Mouse (Mus musculus) stomach, embryonic 14.5 days (tissue): Measurements from ENCODE around the gene Fmnl3. TPM values are rescaled to one million over a fixed set of nuclear protein-coding genes. Genes with fewer than 3 reads are reported as not detected.

Source experiments
- ATAC-seq: fragments of 200-750 bp; cut with Nextera tagmentation; 2 replicates; pipeline ENCODE4 v1.8.0; 2017; ENCODE audit warnings: low read depth, moderate TSS enrichment; ENCODE audit not compliant: insufficient number of reproducible peaks, insufficient read depth, low FRiP score
- H3K27ac ChIP-seq: fragments of 300-500 bp; sonication (generic); 2 replicates; pipeline ENCODE4 v1.5.1; 2014; ENCODE audit warnings: mild to moderate bottlenecking, low read length, moderate library complexity, mixed read lengths
- H3K27me3 ChIP-seq: fragments of 300-500 bp; sonication (generic); 2 replicates; pipeline ENCODE4 v1.6.1; 2014; ENCODE audit warnings: low read length, control low read depth, mixed read lengths; ENCODE audit not compliant: control insufficient read depth, insufficient read depth
- H3K36me3 ChIP-seq: fragments of 300-500 bp; sonication (generic); 2 replicates; pipeline ENCODE4 v1.6.1; 2014; ENCODE audit warnings: mild to moderate bottlenecking, control low read depth, low read length, moderate library complexity, mixed read lengths; ENCODE audit not compliant: control insufficient read depth, insufficient read depth
- H3K4me1 ChIP-seq: fragments of 300-500 bp; sonication (generic); 2 replicates; pipeline ENCODE4 v1.6.1; 2014; ENCODE audit warnings: low read length, control low read depth, mixed read lengths; ENCODE audit not compliant: control insufficient read depth, insufficient read depth
- H3K4me2 ChIP-seq: fragments of 300-500 bp; sonication (generic); replicated peaks from 2 replicates; pipeline ENCODE4 v1.6.1; 2014; ENCODE audit warnings: low read depth, low read length, control low read depth
- H3K4me3 ChIP-seq: fragments of 300-500 bp; sonication (generic); 2 replicates; pipeline ENCODE4 v1.5.1; 2014; ENCODE audit warnings: low read depth, low read length, control low read depth
- H3K9ac ChIP-seq: fragments of 300-500 bp; sonication (generic); replicated peaks from 2 replicates; pipeline ENCODE4 v1.6.1; 2014; ENCODE audit warnings: low read depth, mild to moderate bottlenecking, control low read depth, low read length, moderate library complexity, mixed read lengths
- H3K9me3 ChIP-seq: fragments of 300-500 bp; sonication (generic); 2 replicates; pipeline ENCODE4 v1.6.1; 2016; ENCODE audit warnings: low read depth, low read length, control low read depth; ENCODE audit not compliant: control insufficient read depth
- WGBS: fragments of 180-500 bp; shearing (Covaris S2); extraction: QIAGEN DNeasy Blood & Tissue Kit; methylation state at CpG from one replicate; pipeline ENCODE4 v1.1.7; 2014; 5-methylcytosine and 5-hydroxymethylcytosine counted together
- polyA plus RNA-seq: library from polyadenylated mRNA; unstranded; fragments of >200 nt; fragmentation: Nextera tagmentation; extraction: Ambion mirVana; gene quantifications from 2 replicates; pipeline ENCODE4 v1.2.1, GENCODE M21; 2014

Fmnl3 gene
- polyA plus RNA-seq = 21.5 and 23.1 TPM in 2 replicates

GRCm38 (mm10) chr15:99370259-99370691 lies at the start of gene Fmnl3:
Fmnl3 (minus strand) TSS chr15:99370482.
- Histone ChIP-seq H3K27ac (peak within 1 kb of the TSS; percentile 93), H3K27me3 (no peaks in the 10 kb centered on the region), H3K9ac (peak within 1 kb of the TSS; percentile 78), H3K36me3 (no peaks in the 10 kb centered on the region), H3K4me3 (peak within 1 kb of the TSS; percentile 82), H3K4me1 (peaks cover 16% of the 10 kb centered on the region), H3K4me2 (peak within 1 kb of the TSS; percentile 75), H3K9me3 (no peaks in the 10 kb centered on the region)
- under 1% methylated on average over 44 of the region's 48 CpGs for WGBS
- peak; percentile 93 for ATAC-seq

GRCm38 (mm10) chr15:99417692-99418271 lies 47.5 kb upstream of the Fmnl3 start:
- Histone ChIP-seq H3K27me3 (no peaks in the 10 kb centered on the region), H3K4me2 (no peak overlapping the region), H3K9ac (no peak overlapping the region), H3K4me3 (no peak overlapping the region), H3K36me3 (peaks cover 6% of the 10 kb centered on the region; the same call in 1 of the 2 replicates), H3K4me1 (peaks cover 9% of the 10 kb centered on the region), H3K9me3 (no peaks in the 10 kb centered on the region), H3K27ac (peak overlapping the region; percentile 40; the same call in 1 of the 2 replicates)
- ATAC-seq = no peak
- 19% methylated on average over 17 of the region's 17 CpGs for WGBS

GRCm38 (mm10) chr15:99416957-99417356 lies 46.7 kb upstream of the Fmnl3 start:
- no peaks in the 10 kb centered on the region for H3K27me3 ChIP-seq
- H3K4me2 ChIP-seq = no peak overlapping the region
- no peaks in the 10 kb centered on the region for H3K36me3 ChIP-seq
- H3K27ac ChIP-seq = no peak overlapping the region
- no peaks in the 10 kb centered on the region for H3K9me3 ChIP-seq
- H3K4me1 ChIP-seq = peaks cover 9% of the 10 kb centered on the region
- H3K9ac ChIP-seq = no peak overlapping the region
- no peak for ATAC-seq
- WGBS = 28% methylated on average over 4 of the region's 4 CpGs
- H3K4me3 ChIP-seq = no peak overlapping the region

GRCm38 (mm10) chr15:99416348-99416882 lies 46.1 kb upstream of the Fmnl3 start:
- Histone ChIP-seq H3K4me3 (no peak overlapping the region), H3K9ac (no peak overlapping the region), H3K4me1 (peaks cover 9% of the 10 kb centered on the region), H3K27me3 (no peaks in the 10 kb centered on the region), H3K36me3 (no peaks in the 10 kb centered on the region), H3K27ac (no peak overlapping the region), H3K4me2 (no peak overlapping the region), H3K9me3 (no peaks in the 10 kb centered on the region)
- ATAC-seq = 0 out of 2 replicates have a peak, but pooled peaks have one; percentile 34
- WGBS = 15% methylated on average over 13 of the region's 13 CpGs

- Histone ChIP-seq H3K27ac (no peak overlapping the region), H3K4me1 (peaks cover 6% of the 10 kb centered on the region), H3K27me3 (no peaks in the 10 kb centered on the region), H3K9me3 (no peaks in the 10 kb centered on the region), H3K9ac (no peak overlapping the region), H3K4me2 (no peak overlapping the region), H3K4me3 (no peak overlapping the region), H3K36me3 (no peaks in the 10 kb centered on the region)
- ATAC-seq = no peak
- 21% methylated on average over 2 of the region's 2 CpGs for WGBS
Measured at GRCm38 (mm10) chr15:99415793-99416192, 45.5 kb upstream of the Fmnl3 start.

GRCm38 (mm10) chr15:99411747-99412146 lies 41.5 kb upstream of the Fmnl3 start:
- Histone ChIP-seq H3K4me2 (no peak overlapping the region), H3K36me3 (peaks cover 33% of the 10 kb centered on the region), H3K27ac (no peak overlapping the region), H3K4me3 (no peak overlapping the region), H3K4me1 (0 out of 2 replicates have a peak, but pooled peaks cover 2% of the 10 kb centered on the region), H3K9ac (no peak overlapping the region), H3K27me3 (no peaks in the 10 kb centered on the region), H3K9me3 (no peaks in the 10 kb centered on the region)
- 60% methylated on average over 14 of the region's 14 CpGs for WGBS
- ATAC-seq = no peak

GRCm38 (mm10) chr15:99408845-99409244 lies 38.6 kb upstream of the Fmnl3 start:
- Histone ChIP-seq H3K9ac (no peak overlapping the region), H3K36me3 (peaks cover 62% of the 10 kb centered on the region), H3K4me1 (no peaks in the 10 kb centered on the region), H3K27me3 (no peaks in the 10 kb centered on the region), H3K4me2 (no peak overlapping the region), H3K9me3 (no peaks in the 10 kb centered on the region), H3K4me3 (no peak overlapping the region), H3K27ac (no peak overlapping the region)
- 89% methylated on average over 9 of the region's 9 CpGs for WGBS
- no peak for ATAC-seq

- Histone ChIP-seq H3K4me3 (no peak overlapping the region), H3K36me3 (peaks cover 70% of the 10 kb centered on the region), H3K27ac (no peak overlapping the region), H3K4me2 (no peak overlapping the region), H3K27me3 (no peaks in the 10 kb centered on the region), H3K9me3 (no peaks in the 10 kb centered on the region), H3K9ac (no peak overlapping the region), H3K4me1 (no peaks in the 10 kb centered on the region)
- no peak for ATAC-seq
- whole genome bisulfite sequencing = 89% methylated on average over 15 of the region's 15 CpGs
Measured at GRCm38 (mm10) chr15:99406986-99407570, 36.8 kb upstream of the Fmnl3 start.
